Mouse (Mus musculus): Measurements from ENCODE around the gene Olfr1472.
"Not testable (repeated sequence)": the region's sequence is repeated elsewhere in the genome, so short reads cannot be mapped to it uniquely, and the experiment has no call there.

Olfr1472 gene

DNA sequence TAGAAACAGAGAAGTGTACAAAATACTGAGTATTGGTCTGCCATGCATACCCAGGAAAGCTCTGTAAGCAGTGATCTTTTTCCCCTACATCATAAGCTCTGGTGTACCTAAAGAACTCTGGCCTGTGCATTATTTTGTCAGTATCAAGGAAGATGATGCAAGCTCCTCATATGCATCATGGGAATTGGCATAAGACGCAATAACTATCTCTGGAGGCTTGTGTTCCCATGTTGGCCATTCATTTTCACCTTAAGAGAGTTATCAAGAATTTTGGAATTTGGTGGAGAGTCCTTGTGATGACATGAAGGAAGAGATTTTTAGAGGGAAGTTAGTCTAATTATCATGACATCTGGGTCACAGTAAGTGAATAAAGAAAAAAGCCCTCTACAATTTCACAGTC, at the start of gene Olfr1472:
Olfr1472 (minus strand) TSS at position 101 of the 400 bp plus-strand sequence.
- no peak for DNase-seq

DNA sequence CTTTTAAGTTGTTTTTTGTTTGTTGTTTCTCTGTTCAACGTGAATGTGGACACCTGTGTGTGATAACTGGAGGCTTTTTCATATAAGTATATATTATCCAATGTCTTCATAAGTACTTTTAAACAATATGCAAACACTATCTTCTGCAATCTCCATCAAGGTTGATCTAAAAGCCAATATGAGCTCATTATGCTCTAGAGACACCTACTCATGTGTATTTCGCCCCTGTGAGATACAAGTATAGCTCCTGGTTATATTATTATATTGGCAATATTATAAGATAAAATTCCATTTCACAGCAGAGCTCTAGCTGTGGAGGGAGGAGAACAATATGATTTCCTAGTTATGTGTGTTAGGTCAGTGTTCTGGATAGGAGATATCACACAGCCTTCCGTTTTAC, 44.4 kb upstream of the Olfr1472 start, which contains the start of gene Olfr1477:
Olfr1477 (plus strand) TSS at position 301 of the 400 bp plus-strand sequence.
- no peak for DNase-seq

DNA sequence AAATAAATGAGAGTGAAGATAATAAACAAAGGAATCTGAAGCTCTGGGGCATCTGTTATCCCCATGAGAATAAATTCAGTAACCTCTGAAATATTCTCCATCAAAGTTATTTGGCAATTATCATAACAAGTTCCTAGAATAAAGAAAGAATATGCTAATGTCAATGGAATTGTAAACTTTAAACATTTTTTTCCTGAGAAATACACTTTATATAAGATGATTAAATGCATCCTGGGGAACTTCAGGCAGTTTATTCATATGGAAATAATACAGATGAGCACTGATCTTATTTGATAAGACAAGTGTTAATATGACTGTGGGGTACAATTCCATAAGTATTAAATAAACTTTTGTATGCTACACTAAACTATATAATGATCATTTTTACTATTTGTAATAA, 24.2 kb upstream of the Olfr1472 start, which contains the start of gene Olfr1475:
Olfr1475 (minus strand) TSS at position 101 of the 400 bp plus-strand sequence.
- no peak for DNase-seq

DNA sequence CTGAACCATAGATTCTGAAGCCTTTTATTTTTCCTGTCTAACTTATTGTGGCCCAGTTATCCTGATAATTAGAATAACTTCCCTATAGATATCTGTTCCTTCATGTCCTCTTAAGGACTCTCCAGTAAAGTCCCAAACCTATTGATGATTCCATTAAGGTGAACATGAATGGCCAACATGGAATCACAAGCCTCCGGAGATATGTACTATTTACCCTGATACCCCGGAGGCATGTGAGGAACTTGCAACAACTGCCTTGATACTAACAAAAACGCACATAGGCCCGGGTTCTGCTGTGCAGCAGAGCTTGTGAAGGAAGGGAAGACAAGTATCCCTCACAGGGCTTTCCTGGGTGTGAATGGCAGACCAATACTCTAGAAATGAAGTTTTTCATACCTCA, 13.4 kb upstream of the Olfr1472 start, which contains the start of gene Olfr1474:
Olfr1474 (plus strand) TSS at position 301 of the 400 bp plus-strand sequence.
- DNase-seq: not testable (repeated sequence)

DNA sequence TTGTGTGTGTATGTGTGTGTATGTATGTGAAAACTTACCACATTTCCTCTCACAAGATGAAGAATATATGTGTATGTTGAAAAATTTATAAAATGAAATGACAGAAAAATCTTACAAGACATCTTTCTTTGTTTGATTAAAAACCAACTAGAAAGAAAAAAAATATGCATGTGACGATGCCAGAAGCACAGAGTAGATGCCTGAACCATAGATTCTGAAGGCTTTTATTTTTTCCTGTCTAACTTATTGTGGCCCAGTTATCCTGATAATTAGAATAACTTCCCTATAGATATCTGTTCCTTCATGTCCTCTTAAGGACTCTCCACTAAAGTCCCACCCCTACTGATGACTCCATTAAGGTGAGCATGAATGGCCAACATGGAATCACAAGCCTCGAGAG, 12.8 kb downstream of the Olfr1472 start, which contains the start of gene Olfr1471:
Olfr1471 (plus strand) TSS at position 301 of the 400 bp plus-strand sequence.
- not testable (repeated sequence) for DNase-seq

DNA sequence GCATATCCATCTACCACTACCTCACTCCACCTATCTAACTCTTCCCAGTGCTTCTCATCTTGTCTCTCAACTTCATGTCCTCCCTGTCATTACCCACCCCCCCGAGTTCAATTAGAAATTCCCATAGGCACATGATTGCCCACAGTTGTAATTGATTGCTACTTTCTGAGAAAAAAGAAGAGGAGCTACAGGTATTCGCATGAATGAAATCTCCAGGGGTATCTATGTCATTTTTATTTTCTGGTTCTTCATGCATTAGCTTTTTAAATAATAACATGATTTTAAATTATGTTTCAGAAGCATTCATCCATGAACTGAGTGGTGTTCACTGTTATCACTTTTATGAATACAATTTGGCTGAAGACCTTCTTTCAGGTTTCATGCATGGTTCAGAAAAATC, 48.3 kb downstream of the Olfr1472 start, which contains the start of gene Olfr1469:
Olfr1469 (plus strand) TSS at position 301 of the 400 bp plus-strand sequence.
- DNase-seq: no peak
